Mouse (Mus musculus) limb, embryonic 14.5 days (tissue): Measurements from ENCODE around the gene Spop. TPM values are rescaled to one million over a fixed set of nuclear protein-coding genes. Genes with fewer than 3 reads are reported as not detected.
"Not testable (repeated sequence)": the region's sequence is repeated elsewhere in the genome, so short reads cannot be mapped to it uniquely, and the experiment has no call there.

Experiments used
- ATAC-seq: fragments of 200-750 bp; cut with Nextera tagmentation; 2 replicates; pipeline ENCODE4 v1.8.0; 2017; ENCODE audit warnings: low read depth, moderate number of reproducible peaks, moderate TSS enrichment; ENCODE audit not compliant: low FRiP score
- DNase-seq: peaks from one replicate; pipeline ENCODE4 v3.0.0-alpha.2; 2015; ENCODE audit warnings: low spot score
- H3K27ac ChIP-seq: fragments of 300-500 bp; sonication (generic); replicated peaks from 2 replicates; pipeline ENCODE4 v1.5.1; 2014; ENCODE audit warnings: low read depth, mild to moderate bottlenecking, low read length, moderate library complexity, mixed read lengths
- H3K27me3 ChIP-seq: fragments of 300-500 bp; sonication (generic); 2 replicates; pipeline ENCODE4 v1.6.1; 2014; ENCODE audit warnings: low read length, mixed read lengths; ENCODE audit not compliant: control insufficient read depth, insufficient read depth
- H3K36me3 ChIP-seq: fragments of 300-500 bp; sonication (generic); 2 replicates; pipeline ENCODE4 v1.6.1; 2014; ENCODE audit warnings: mild to moderate bottlenecking, low read length, moderate library complexity, mixed read lengths; ENCODE audit not compliant: control insufficient read depth, insufficient read depth
- H3K4me1 ChIP-seq: fragments of 300-500 bp; sonication (generic); 2 replicates; pipeline ENCODE4 v1.6.1; 2014; ENCODE audit warnings: antibody characterized with exemption, low read length, mixed read lengths; ENCODE audit not compliant: control insufficient read depth, insufficient read depth
- H3K4me2 ChIP-seq: fragments of 300-500 bp; sonication (generic); replicated peaks from 2 replicates; pipeline ENCODE4 v1.6.1; 2014; ENCODE audit warnings: low read depth, mild to moderate bottlenecking, low read length, moderate library complexity; ENCODE audit not compliant: severe bottlenecking
- H3K4me3 ChIP-seq: fragments of 300-500 bp; sonication (generic); replicated peaks from 2 replicates; pipeline ENCODE4 v1.5.1; 2014; ENCODE audit warnings: low read length
- H3K9ac ChIP-seq: fragments of 300-500 bp; sonication (generic); 2 replicates; pipeline ENCODE4 v1.6.1; 2014; ENCODE audit warnings: mild to moderate bottlenecking, low read depth, low read length, moderate library complexity; ENCODE audit not compliant: severe bottlenecking
- H3K9me3 ChIP-seq: fragments of 300-500 bp; sonication (generic); 2 replicates; pipeline ENCODE4 v1.6.1; 2016; ENCODE audit warnings: low read length; ENCODE audit not compliant: control insufficient read depth
- POLR2A ChIP-seq: fragments of 200-500 bp; IDR thresholded peaks from 2 replicates; pipeline ENCODE4 v1.8.0; 2012; ENCODE audit warnings: inconsistent platforms, mild to moderate bottlenecking, moderate library complexity, borderline replicate concordance; ENCODE audit not compliant: insufficient read depth, insufficient read length; ENCODE audit errors: extremely low read depth
- WGBS: fragments of 180-500 bp; shearing (Covaris S2); extraction: QIAGEN DNeasy Blood & Tissue Kit; methylation state at CpG from one replicate; pipeline ENCODE4 v1.1.7; 2014; 5-methylcytosine and 5-hydroxymethylcytosine counted together
- polyA plus RNA-seq, 2 experiments: library from polyadenylated mRNA; depleted of rRNA in 1 of 2; stranded (reverse) in 1 of 2; unstranded in 1 of 2; fragments of >200 nt; fragmentation: Nextera tagmentation in 1 of 2; extraction: Ambion mirVana in 1 of 2; gene quantifications; 2 replicates each; pipeline versions ENCODE4 v1.2.1 to v1.2.3; 2012 to 2014

Gene Spop
- polyA plus RNA-seq, 2 experiments = 51.3 to 92.7 TPM

DNA sequence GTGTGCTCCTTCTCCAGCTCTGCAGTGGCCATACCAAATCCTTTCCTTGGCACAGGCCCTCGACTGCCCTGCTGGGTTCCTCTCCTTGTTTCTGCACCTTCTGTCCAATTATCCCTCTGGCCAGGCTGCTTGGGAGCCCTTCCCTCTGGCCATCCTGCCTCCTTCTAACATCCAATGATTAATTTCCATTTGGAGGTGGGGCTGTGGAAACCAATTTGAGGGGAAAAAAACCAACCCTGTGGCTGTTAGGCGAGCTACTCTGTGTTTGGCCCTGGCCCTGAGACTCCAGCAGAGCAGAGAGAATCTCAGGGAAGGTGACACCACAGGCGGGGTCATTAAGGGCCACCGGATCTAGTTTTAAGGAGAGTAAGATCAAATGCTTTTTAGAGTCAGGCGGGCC is 11.7 kb upstream of the Spop start:
- Histone ChIP-seq H3K4me1 (no peaks in the 10 kb centered on the region), H3K9me3 (no peaks in the 10 kb centered on the region), H3K36me3 (no peaks in the 10 kb centered on the region), H3K27ac (no peak overlapping the region), H3K4me2 (no peak overlapping the region), H3K9ac (no peak overlapping the region), H3K4me3 (no peak overlapping the region), H3K27me3 (no peaks in the 10 kb centered on the region)
- no peak for DNase-seq
- WGBS = 12% methylated on average over 5 of the region's 5 CpGs
- ATAC-seq = no peak
- TF ChIP-seq POLR2A = no peak

DNA sequence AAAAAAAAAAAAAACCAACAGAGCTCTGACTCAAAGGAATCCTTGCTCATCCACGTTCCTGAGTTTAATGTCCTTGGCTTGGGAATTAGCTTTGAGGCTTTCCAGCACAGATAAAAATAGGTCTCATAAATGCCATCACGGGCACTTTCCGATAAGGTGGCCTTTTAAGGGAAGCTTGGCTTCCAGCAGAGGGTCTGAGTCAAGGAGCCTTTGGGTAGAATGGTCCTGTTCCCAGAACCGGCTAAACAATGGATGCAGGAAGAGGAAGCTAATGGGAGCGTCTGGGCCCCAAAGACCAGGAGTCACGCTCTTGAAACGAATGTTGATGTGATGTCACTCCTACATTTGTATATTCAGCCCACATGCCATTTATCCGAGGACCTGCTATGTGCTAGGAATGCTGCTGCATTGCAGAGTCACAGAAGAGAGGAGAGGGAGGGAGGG is 11.2 kb upstream of the Spop start:
- no peaks in the 10 kb centered on the region for H3K36me3 ChIP-seq
- no peak for TF ChIP-seq POLR2A
- no peak overlapping the region for H3K27ac ChIP-seq
- no peaks in the 10 kb centered on the region for H3K9me3 ChIP-seq
- no peak overlapping the region for H3K9ac ChIP-seq
- no peaks in the 10 kb centered on the region for H3K4me1 ChIP-seq
- DNase-seq = no peak
- no peak for ATAC-seq
- H3K27me3 ChIP-seq = no peaks in the 10 kb centered on the region
- H3K4me2 ChIP-seq = no peak overlapping the region
- H3K4me3 ChIP-seq = no peak overlapping the region
- 26% methylated on average over 8 of the region's 8 CpGs for WGBS

DNA sequence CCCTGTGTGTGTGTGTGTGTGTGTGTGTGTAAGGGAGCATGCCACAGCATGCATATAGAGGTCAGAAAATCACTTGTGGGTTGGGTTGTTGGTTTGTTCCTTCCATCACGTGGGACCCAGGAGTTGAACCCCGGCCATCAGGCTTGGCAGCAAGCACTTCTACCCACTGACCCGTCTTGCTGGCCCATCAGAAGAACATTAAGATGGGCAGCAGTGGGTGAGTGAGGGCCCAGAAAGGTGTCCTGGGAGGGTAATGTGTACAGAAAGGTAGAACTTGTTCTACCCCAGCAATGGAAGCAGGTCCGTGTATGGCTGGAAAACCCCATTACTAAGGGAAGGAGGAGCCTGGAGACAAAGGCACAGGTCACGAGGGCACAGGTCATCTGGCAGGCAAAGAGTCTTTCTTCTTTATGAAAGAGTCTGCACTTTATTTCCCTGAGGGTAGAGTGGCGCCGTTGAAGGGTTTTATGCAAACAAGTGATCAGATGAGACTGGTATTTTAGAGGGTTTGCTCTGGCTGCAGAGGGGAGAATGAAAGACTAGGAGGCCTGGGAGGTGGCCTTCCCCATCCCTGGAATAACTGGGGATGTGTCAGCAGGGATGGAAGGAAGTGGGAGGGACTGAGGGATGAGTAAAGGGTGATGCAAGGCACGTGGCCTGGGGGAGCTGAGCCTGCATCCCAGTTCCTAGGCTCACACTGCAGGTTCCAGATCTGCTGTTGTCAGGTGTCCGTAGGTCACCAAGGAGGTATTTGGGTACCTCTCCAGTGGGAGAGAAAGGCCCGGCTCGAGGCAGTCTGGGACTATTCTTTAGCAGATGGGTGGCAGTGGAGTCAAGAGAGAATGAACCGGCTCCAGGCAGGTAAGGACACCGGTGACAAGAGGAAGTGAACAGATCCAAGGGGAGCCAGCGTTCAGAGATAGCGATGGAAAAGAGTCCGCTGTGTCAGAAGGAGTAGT is 10.2 kb upstream of the Spop start:
- H3K9ac ChIP-seq = no peak overlapping the region
- H3K4me1 ChIP-seq = no peaks in the 10 kb centered on the region
- no peak overlapping the region for H3K4me2 ChIP-seq
- no peaks in the 10 kb centered on the region for H3K9me3 ChIP-seq
- H3K27me3 ChIP-seq = no peaks in the 10 kb centered on the region
- H3K27ac ChIP-seq = no peak overlapping the region
- DNase-seq (no peak), ATAC-seq (no peak)
- no peak for TF ChIP-seq POLR2A
- no peaks in the 10 kb centered on the region for H3K36me3 ChIP-seq
- H3K4me3 ChIP-seq = no peak overlapping the region
- 72% methylated on average over 16 of the region's 16 CpGs for WGBS

DNA sequence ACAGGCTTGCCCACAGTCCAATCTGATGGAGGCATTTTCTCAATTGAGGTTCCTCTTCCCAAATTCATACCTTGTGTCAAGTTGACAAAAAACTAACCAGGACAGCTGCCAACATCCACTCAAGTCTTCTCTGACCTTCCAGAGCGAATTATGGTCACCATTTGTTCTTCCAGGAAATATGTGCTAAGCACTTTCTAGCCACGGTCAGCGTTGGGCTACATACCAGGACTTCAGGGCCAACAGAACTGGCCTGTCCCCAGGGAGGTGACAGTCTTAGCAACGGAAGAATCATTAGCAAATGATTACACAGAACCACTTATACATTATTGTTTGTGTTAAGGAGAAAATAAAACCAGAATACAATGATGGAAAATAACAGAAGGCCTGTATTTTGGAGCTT is 8.1 kb upstream of the Spop start:
- Histone ChIP-seq H3K4me1 (no peaks in the 10 kb centered on the region), H3K4me2 (no peak overlapping the region), H3K4me3 (no peak overlapping the region), H3K27me3 (no peaks in the 10 kb centered on the region), H3K9ac (no peak overlapping the region), H3K36me3 (no peaks in the 10 kb centered on the region), H3K9me3 (no peaks in the 10 kb centered on the region), H3K27ac (no peak overlapping the region)
- no peak for ATAC-seq
- WGBS = 71% methylated on average over 4 of the region's 4 CpGs
- no peak for DNase-seq
- TF ChIP-seq POLR2A = no peak

DNA sequence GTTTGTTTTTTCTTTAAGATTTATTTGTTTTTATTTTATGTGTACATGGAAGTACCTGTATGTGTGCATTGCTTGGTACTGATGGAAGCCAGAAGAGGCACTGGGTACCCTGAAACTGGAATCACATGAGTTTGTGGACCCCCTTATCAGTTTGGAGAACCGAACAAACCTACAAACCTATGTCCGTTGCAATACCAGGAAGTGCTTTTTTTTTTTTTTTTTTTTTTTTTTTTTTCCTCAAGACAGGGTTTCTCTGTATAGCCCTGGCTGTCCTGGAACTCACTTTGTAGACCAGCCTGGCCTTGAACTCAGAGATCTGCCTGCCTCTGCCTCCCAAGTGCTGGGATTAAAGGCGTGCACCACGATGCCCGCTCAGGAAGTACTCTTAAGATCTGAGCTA is 7.5 kb upstream of the Spop start:
- not testable (repeated sequence) for H3K9me3 ChIP-seq, H3K4me2 ChIP-seq, DNase-seq, H3K4me1 ChIP-seq, H3K36me3 ChIP-seq, H3K9ac ChIP-seq, H3K4me3 ChIP-seq, H3K27ac ChIP-seq, ATAC-seq, H3K27me3 ChIP-seq
- 96% methylated on average over 5 of the region's 5 CpGs for WGBS
